Mouse (Mus musculus) layer of hippocampus, postnatal 36 days (tissue): Measurements from ENCODE around the gene Denr. TPM values are rescaled to one million over a fixed set of nuclear protein-coding genes. Genes with fewer than 3 reads are reported as not detected.
A peak's percentile ranks its signal among the peaks of the same experiment; 100 is the strongest.

Source experiments
- DNase-seq, 2 experiments: peaks; one replicate each; pipeline ENCODE4 v3.0.0; 2022
- total RNA-seq, 2 experiments: library from RNA; stranded (reverse); gene quantifications; 2 replicates each; pipeline ENCODE4 v1.2.3; 2021

Denr gene
- total RNA-seq, result 10 to 100 TPM; 60.2 to 67.8 TPM

DNA sequence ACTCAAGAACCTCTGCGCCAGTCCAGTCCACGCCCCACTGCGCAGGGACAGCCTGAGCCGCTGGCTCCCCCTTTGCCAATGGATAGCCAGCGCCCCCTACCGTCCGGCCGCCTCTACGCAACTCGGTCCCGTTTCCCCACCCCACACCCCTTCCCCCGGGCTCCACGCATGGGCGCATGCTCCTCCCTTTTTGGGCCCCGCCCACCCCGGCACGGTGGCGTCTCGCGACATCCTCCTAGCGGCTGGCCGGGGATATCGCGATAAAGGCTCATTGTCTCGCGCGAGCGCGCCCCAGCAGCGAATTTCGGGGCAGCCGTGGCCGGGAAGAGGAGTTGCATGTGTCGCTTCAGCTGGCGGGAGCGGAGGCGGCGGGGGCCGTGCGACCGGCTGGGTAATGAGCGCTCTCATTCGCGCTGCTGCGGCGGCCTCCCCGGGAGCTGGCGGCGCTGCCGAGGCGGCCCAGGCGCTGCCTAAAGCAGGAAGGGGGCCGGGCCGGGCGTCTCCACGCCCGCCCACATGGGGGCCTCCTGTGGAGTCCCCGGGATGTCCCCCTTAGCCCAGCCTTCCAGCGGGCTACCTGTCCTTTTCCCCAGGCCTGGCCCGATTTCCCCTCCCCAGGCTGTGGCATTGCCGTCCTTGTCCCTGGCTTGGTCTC lies at the start of gene Denr:
Gene Denr (plus strand): TSS at position 200 of the 655 bp plus-strand sequence.
- peak; percentile 98 to 99 for DNase-seq

DNA sequence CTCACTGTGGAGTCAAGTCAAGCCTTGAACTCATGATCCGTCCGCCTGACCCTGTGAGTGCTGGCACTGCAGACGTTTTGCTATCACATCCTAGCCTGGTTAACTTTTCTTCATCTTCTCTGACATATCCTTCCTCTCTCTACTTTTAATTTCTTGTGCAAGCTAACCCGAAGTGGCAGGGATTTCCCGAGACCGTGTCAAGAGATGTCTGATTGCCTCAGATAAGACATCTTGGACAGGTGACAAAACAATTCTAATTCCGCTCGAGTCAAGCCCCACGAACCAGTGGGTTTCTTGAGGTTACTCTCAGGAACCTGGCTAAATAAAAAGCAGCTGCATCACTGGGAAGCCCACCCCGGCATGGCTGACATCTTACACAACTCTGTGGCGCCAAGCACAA lies 48.2 kb upstream of the Denr start:
- DNase-seq, result no peak

DNA sequence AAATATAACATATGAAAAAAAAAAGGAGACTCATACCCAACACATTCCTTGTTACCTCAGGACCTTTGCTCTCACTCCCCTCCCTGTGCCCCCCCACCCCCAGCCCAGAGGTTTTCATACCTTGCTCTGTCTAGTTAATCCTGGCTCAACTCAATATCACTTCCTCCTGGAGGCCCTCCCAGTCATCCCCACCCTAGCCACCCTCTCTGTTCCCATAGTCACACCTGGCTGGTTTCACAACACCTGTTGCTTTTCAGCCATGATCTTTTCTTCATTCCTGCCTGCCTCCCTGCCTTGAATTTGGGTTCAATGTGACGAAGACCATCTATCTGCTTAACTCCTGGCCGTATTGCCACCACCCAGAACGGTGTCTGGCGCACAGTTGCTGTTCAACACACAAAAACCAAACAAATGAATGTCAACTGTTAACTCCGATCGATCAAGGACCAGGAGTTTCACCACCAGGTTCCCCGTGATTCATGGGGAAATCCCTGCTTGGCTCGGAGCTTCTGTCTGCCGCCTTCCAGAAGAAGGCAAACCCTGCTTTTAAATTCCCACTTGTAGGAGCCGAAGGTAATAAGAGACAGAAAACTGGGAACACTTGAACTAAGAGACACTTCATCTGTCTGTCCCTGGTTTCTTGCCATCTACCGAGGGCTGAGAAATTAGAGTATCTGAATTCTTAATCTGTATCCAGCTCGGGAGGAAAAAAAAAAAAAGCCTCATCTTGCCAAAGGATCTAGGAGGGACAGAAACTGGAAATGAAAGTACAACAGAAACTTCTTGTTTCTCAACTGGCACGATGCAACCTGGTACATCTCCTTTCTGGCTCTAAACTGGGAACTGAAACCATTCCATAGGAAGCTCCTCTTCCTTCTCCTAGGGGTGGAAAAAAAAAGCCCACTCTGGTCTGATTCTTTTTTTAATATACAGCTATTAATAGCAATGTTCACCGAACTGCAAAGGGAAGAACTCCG lies 44.3 kb upstream of the Denr start:
- DNase-seq, result no peak

DNA sequence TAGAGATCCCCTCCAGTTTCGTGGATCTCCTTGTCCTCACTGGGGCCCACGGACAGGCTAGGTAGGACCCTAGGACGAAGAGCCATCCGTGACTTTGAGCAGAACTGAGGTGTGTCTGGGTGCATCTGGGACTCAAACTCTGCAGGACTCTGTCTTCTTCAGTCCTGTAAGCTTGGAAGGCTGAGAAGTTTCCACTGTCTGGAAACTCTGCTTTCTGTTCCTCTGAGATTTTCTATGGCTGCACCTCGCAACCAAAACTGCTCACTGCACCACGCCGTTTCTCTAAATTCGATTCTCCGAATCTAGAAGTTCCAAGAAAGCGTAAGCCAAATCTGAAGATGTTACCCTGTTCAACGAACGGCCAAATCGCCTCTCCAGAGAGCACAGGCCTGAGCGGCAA lies 43.0 kb upstream of the Denr start:
- DNase-seq, result no peak

DNA sequence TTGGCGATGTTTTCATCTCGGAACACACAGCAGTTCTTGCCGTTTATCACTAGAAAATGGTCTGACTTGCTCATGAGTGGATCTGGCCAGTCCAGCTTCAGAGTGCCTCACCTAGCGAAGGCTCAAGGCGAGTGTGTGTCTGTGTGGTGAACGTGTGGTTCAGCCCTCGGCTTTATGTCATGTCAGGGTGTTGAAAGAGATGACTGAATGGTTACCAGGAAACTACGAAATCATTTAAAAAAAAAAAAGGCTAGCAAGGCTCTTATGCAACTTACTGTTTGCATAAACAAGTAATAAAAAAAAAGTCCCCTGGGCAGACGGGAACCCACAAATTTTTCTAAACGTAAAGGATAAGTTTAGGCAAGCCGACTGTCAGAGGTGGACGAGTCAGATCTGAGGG lies 41.6 kb upstream of the Denr start, which contains the start of gene Hcar2:
Gene Hcar2 (minus strand): TSS at position 135 of the 400 bp plus-strand sequence.
- DNase-seq, result no peak

DNA sequence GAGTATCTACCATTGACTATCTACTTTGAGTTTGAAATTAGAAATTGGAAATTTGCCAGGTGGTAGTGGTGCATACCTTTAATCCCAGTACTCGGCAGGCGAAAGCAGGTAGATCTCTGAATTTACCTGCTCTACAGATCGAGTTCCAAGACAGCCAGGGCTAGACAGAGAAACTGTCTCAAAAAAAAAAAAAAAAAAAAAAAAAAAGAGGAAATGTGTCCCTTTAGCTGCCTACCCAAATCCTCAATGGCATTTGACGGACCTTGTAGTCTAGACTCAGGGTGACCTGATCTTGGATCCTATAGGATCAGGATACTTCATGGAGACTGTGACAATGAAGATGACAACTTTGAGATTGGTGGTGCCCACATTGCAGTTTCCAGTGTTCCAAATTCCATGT lies 40.5 kb upstream of the Denr start:
- DNase-seq, result no peak

DNA sequence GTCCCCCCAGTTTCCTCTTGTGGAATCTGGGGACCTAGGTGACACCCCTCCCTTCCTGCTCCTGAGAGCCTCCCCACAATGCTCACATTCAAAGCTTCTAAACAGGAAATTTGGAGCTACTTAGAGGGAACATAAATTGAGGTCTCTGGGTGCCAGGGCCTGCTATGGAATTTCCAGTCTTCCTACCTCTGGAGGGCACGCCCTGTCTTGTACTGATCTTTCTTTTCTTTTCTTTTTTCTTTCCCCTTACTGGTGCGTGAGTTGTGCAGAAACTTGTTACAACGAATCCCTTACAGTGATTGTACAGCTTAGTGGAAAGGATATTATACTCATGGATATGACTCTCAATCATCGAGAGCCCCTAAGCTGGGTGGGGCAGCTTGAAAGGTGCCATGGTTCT lies 37.4 kb upstream of the Denr start:
- DNase-seq, result no peak

DNA sequence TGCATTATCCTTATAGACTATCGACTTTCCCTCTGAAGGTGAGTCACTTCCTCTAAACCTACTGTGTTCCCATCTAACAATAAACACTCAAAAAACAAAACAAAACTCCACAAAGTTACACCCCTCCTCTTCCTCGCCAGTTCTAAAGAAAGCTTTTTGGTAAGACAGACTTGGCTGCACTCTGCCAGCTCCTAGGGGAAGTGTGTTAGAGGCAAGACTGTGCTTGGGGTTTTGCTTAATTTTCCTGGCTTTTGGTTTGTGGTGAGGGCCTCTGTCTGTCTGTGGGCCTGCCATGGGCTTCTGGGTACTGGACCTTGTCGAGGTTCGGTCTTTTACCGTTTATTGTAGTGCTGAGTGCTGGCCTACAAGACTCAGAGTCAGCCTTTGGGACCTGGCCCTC lies 32.8 kb upstream of the Denr start:
- DNase-seq, result no peak

DNA sequence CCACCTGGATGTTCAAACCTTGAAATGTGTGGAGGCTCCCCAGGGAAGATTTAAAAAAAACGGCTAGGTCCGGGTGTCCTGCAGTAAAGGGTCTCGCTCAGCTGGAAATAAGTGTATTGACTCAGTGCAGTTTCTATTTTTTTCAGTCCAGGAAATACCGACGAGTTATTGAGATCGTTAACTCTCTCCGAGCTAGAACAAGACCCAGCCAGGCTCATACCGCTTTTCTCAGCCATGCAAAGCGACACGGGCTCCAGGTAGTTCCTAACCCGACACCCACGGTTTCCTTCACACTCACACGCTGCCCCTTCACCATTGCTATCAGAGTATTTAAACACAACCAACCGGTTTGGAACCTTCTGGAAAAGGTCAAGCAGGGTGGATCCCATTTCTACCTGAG lies 28.9 kb upstream of the Denr start:
- DNase-seq, result no peak

DNA sequence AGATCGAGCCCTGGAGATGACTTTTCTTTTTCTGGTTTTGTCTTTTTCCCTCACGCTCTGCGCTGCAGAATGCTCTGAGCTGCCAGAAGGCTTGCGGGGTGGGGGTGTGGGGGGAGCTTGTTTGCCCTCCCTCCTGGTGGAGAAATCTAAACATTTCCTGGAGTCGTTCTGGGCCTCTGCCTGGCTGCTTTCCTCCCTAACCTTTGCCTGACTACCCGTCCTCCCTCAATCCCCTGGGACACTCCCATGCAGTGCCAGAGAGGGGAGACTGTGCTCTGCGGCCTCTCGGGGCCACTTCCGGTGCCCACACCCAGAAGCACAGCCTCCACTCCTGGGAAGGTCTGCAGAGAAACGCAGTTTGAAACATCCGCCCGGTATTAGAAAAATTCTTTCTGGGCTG lies 27.0 kb upstream of the Denr start, which contains the start of gene Hcar1:
Gene Hcar1 (minus strand): TSS at position 93 of the 400 bp plus-strand sequence.
- DNase-seq, result no peak

DNA sequence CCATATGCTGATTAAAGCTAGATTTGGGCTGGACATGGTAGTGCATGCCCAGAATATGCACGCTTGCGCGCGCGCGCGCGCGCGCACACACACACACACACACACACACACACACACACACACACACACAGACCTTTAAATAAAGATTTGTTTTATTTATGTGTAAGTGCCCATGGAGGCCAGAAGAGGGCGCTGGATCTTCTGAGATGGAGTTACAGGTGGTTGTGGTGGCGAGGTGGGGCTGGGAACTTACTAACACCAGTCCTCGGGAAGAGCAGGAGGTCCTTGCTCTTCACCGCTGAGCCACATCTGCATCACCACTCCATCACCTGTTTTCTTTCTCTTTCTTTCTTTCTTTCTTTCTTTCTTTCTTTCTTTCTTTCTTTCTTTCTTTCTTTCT lies 26.2 kb upstream of the Denr start:
- DNase-seq, result no peak

DNA sequence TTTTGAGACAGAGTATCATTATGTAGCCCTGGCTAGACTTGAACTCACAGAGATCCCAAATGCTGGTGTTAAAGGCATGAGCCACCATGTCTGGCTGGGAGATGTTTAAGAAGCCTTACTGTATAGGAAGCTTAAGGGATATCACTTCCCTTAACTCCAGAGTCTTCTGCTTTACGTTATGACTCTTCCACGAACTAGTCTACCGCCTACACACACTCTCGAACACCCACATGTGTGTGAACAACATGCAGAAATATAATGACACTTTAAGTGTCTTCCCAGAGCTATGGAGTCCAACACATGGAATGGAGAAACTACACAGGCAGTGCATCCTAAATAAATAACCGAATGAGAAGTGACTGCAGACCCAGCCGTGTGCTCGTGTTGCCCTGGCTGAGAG lies 23.1 kb upstream of the Denr start:
- no peak for DNase-seq

DNA sequence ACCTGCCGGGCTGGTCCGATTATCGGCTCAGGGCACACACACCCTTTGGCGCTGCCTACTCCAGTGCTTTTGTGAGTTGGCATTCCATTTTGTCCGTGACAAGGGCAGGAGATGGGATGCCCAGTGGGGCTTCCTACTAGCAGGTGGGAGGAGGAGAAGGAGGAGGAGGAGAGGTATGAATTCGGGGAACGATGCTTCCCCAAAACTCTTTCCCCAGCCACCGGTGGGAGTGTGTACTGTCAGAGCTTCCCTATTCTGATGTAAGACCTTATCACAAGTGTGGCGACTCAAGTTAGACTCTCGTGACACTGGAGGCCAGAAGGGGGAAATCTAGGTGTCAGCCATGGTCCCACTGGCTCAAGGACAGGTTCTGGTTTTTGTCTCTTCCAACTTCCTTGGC lies 22.6 kb upstream of the Denr start:
- no peak for DNase-seq

DNA sequence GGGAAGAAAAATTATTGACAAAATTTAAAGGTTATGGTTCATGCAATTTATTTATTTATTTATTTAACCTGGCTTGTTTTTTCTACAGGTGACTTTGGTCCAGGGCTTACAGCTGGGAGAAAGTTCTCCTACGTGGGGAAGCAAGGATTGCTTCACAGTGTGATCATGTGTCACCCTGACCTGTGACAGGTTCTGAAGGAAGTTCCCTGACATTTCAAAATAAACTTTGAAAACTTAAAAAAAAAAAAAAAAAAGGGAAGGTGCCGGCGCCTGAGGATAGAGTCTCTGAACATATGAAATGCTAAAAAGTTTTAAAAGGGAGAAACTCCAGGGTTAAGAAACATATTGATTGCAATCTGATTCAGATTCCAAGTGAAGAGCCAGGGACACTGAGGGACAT lies 20.6 kb upstream of the Denr start:
- DNase-seq, result no peak

DNA sequence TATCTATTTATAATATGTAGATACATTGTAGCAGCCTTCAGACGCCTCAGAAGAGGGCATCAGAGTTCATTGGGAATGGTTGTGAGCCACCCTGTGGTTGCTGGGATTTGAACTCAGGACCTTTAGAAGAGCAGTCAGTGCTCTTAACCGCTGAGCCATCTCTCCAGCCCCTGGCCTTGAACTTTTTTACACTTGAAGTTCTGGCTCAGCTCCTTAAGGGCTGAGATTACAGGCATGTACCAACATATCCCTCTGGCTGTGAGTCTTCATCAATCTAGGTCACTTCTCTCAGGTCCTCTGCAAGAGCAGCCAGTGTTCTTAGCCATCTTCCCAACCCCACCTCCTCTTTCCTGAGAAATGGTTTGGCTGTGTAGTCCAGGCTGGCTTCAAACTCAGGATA lies 16.7 kb upstream of the Denr start:
- DNase-seq, result no peak

DNA sequence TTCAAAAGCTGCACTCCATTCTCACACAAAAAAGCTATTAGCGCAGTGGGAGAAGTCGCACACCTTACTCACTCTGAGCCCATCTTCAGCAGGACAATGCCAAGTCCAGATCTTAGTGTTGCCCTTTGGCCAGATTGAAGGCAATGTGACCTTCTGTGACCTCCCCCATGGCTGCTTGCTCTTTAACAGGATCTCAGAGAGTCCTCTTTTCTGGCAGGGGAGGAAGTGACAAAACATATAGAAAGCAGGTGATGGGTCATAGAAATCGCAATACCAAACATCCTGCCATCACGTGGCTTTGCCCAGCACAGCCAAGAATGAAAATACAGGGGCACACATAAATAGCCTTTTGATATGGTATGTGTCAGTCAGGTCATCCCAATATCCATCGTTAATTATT lies 16.0 kb upstream of the Denr start:
- DNase-seq, result no peak

DNA sequence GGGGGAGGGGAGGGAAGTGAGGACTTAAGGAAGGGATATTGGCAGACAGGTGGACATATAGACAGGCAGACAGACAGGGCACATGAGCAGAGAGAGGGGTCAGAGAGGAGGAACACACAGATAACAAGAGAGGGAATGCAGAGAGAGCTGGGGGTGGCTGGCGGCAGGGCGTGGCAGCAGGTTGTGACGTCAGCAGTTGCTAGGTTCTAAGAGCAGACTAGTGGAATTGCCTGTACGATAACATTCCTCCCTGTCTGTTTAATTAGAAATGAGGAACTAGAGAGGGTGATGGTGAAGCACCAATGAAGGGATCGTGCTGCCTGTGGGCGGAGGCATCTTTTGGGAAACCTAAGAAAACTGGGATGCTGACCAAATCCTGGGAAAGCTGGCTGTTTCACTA lies 15.3 kb upstream of the Denr start:
- peak in 1 of 2 experiments; percentile 24 for DNase-seq

DNA sequence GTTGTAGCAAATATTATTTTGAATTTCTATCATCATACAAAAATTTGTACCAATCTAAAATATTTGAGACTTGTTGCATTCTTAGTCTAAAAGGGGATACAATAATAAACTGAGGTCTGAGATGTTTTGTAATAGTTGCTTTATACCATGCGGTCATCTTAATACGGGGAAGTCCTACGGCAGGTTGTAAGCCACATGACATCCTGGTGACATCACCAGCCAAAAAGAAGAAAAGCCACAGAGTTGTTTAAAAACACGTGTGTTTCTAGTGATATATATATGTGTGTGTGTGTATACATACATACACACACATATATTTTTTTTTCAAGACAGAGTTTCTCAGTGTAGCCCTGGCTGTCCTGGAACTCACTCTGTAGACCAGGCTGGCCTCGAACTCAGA lies 13.5 kb upstream of the Denr start:
- DNase-seq, result no peak

DNA sequence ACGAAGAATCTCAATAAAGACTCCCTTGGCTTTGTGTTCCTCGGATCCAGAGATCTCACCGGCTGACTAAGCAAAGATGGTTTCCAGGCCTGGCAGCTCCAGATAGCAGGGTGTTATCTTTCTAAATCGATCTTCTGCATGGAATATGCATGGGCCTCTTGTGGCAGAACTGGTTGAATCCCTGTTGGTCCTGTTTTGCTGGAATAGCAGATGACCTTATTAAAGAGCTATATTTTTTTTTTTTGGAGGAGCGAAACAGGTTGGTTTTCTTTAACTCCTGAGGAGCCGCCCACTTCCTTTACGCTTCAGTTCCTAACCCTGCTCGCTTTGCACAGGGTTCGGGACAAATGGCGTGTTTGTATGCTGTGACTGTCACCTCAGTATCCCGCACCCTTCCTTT lies 10.6 kb upstream of the Denr start:
- DNase-seq, result no peak

DNA sequence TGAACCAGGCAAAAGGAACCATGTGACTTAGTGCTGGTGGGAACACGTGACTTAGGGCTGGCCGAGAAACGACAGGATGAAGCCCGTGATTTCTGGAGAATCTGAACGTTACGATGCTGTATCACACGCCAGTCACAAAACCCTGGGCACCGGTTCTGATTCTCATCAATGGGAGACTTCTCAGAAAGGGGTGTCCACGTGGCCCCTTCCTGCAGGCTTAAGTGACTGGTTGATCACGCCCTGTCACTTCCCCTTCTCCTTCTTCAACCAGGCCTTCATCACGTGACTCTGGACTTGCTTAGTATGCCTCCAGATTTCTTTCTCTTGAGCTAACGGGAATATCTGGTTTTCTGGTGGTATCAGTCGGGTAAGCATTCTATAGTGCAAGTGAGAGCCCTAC lies 9.6 kb upstream of the Denr start:
- DNase-seq, result no peak

DNA sequence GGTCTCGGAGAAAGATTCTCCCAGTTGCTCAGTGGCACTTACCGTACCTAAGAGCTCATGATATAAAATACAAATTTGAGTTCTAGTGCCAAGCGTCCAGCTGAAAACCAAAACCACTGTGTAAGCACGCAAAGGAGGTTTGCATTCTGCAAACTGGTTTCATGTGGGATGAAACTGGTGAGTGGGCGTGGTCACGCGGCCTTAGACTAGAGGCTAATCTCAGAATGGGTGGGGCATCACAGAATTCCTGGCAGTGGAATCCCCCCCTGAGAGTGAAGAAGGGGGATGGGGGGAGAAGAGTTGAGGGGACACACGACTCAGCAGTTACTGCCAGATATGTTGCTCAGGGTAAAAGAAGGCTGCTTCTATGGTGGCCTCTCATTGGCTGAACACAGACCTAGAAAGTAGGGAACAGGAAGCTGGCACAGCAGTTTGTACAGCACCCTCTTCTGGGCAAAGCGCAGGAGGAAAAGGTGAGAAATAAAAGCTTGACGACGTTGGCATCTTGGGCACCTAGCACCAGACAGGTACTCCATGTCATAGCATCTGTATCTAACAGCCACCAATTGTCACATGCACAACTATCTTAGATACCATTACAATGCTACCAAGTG lies 2.8 kb upstream of the Denr start:
- no peak for DNase-seq

DNA sequence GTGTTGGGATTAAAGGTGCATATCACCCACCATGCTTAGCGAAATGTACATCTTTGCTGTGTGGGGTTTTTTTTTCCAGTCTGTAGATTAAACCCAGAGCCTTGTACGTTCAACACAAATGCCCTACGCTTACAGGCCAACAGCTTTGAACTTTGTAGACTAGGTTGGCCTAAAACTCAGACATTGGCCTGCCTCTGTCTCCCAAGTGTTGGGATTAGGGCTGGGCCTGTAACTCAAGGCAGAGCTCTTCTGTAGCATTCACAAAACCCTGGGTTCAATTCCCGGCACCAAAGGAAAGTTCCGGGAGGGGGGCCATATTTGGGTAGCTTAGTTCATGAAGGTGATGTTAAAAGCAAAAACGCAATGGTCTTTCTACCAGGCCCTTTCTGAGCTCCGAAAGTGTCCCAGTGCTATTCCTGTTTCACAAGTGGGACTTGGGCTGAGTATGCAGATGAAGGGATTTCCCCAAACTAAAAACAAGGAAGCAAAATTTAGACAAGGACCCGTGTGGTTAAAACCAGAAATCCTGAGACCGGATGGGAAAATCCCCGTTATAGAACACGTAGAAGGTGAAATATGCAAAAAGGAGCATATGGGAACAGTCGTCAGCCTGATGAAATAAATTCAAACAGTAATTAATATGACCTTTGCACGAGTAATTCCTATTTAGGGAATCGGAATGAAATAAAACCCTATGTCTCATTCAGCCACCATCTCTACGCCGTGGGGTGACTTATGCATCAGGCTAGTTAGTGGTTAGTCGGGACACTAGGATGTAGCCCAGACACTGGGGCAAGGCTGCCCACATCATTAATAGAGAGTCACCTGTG lies 614 bp upstream of the Denr start:
- no peak for DNase-seq

DNA sequence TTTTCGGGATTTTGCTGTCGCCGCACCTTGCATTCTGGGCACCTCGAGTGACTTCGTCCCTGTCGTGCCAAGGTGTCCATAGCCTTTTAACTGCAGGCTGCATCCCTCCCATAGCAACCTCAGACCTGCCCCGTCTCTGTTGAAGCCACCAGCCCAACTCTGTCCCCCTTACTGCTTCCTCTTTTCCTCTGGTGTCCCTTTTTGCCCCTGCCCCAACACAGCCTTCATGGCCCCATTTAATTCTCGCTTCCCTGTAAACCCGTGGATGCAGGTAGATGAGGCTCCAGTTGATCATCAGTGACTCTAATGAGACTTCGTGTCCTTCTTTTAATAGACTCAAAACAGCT lies 629 bp downstream of the Denr start:
- DNase-seq, result no peak
